In the genomic region with DNA sequence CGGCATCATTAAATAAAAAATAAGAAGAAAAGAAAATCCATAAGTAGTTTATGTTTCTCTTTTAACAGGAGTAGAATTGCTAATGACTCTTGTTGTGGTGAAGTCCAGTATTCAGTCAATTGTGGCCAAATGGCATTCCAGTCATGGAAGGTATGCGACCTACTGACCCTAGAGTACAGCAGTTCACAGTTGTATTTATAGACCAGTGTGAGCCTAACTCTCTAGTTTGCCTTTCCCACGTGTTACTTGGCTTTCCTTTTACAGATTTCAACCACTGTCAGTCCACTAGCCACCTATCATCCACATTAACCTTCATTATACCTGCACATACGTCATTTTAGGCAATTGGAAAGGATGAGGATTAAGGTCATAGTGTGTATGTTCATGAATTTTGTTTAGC, we compare ENCODE assay signal across 11 mouse cellular contexts.
DNase-seq lines count a peak whose midpoint lies in the region; ATAC-seq and TF ChIP-seq lines count a peak whose summit lies in the region.
"Had no signal": no experiment of that assay in that cellular context is flagged by ENCODE, and none has a peak within 500 bp of the region (broad histone marks: within the 10 kb centered on the region; RNA-seq: fewer than 3 reads in every experiment).

No protein-coding gene starts in this region.

- no peak overlapping the region for H3K4me2 ChIP-seq in hindbrain, embryonic 11.5 days (replicated peaks; ENCODE audit: low read depth, low read length)
- H3K4me2 ChIP-seq in hindbrain, embryonic 16.5 days (ENCODE audit: low read length), result no peak overlapping the region
- H3K4me2 ChIP-seq in heart, postnatal 0 days (ENCODE audit: low read depth, low read length), result no peak overlapping the region
- H3K4me2 ChIP-seq: hindbrain, embryonic 12.5 days had no signal

- WGBS in hindbrain, embryonic 11.5 days, result 37% methylated on average over 4 of the region's 4 CpGs
- WGBS in hindbrain, embryonic 16.5 days, result 52% methylated on average over 4 of the region's 4 CpGs
- WGBS in heart, postnatal 0 days, result 31% methylated on average over 4 of the region's 4 CpGs

- no peak overlapping the region for H3K27ac ChIP-seq in hindbrain, embryonic 11.5 days (ENCODE audit: low read depth, low read length)
- H3K27ac ChIP-seq in hindbrain, embryonic 16.5 days (ENCODE audit: low read depth, low read length), result no peak overlapping the region
- no peak overlapping the region for H3K27ac ChIP-seq in heart, postnatal 0 days (ENCODE audit: low read depth)
- H3K27ac ChIP-seq: hindbrain, embryonic 12.5 days had no signal

- H3K36me3 ChIP-seq in hindbrain, embryonic 11.5 days (ENCODE audit: control insufficient read depth, insufficient read depth, low read length), result no peaks in the 10 kb centered on the region
- no peaks in the 10 kb centered on the region for H3K36me3 ChIP-seq in hindbrain, embryonic 16.5 days (ENCODE audit: control insufficient read depth, insufficient read depth, low read length)
- no peaks in the 10 kb centered on the region for H3K36me3 ChIP-seq in heart, postnatal 0 days (replicated peaks; ENCODE audit: control insufficient read depth, insufficient read depth, low read length)
- H3K36me3 ChIP-seq: hindbrain, embryonic 12.5 days had no signal

- H3K9ac ChIP-seq in hindbrain, embryonic 11.5 days (ENCODE audit: low read depth, low read length), result no peak overlapping the region
- no peak overlapping the region for H3K9ac ChIP-seq in hindbrain, embryonic 16.5 days (ENCODE audit: low read depth, low read length)
- H3K9ac ChIP-seq in heart, postnatal 0 days (replicated peaks; ENCODE audit: low read depth, low read length), result no peak overlapping the region
- H3K9ac ChIP-seq: hindbrain, embryonic 12.5 days had no signal

- no peaks in the 10 kb centered on the region for H3K9me3 ChIP-seq in hindbrain, embryonic 11.5 days (ENCODE audit: control insufficient read depth, low read length)
- no peaks in the 10 kb centered on the region for H3K9me3 ChIP-seq in hindbrain, embryonic 16.5 days (ENCODE audit: control insufficient read depth, low read length)
- no peaks in the 10 kb centered on the region for H3K9me3 ChIP-seq in heart, postnatal 0 days (replicated peaks; ENCODE audit: control insufficient read depth, low read length)
- H3K9me3 ChIP-seq: hindbrain, embryonic 12.5 days had no signal

- no peak for TF ChIP-seq CTCF in heart, postnatal 0 days (IDR thresholded peaks at IDR 0.05; ENCODE audit: low read depth)

- H3K4me3 ChIP-seq in hindbrain, embryonic 11.5 days (ENCODE audit: low read depth, low read length), result no peak overlapping the region
- no peak overlapping the region for H3K4me3 ChIP-seq in hindbrain, embryonic 16.5 days (ENCODE audit: low read length)
- H3K4me3 ChIP-seq in heart, postnatal 0 days (ENCODE audit: low read depth, low read length), result no peak overlapping the region
- H3K4me3 ChIP-seq: hindbrain, embryonic 12.5 days had no signal

- TF ChIP-seq EP300 in heart, postnatal 0 days (IDR thresholded peaks at IDR 0.05; ENCODE audit: low read depth), result no peak

- intact Hi-C loops in left cerebral cortex, postnatal 4 days (cut with DNase I), result no loop called here

- H3K27me3 ChIP-seq in hindbrain, embryonic 11.5 days (ENCODE audit: control insufficient read depth, insufficient read depth, low read length), result no peaks in the 10 kb centered on the region
- no peaks in the 10 kb centered on the region for H3K27me3 ChIP-seq in hindbrain, embryonic 16.5 days (replicated peaks; ENCODE audit: control insufficient read depth, insufficient read depth, low read length)
- H3K27me3 ChIP-seq in heart, postnatal 0 days (ENCODE audit: control insufficient read depth, insufficient read depth, low read length), result no peaks in the 10 kb centered on the region
- H3K27me3 ChIP-seq: hindbrain, embryonic 12.5 days had no signal

- ATAC-seq in hindbrain, embryonic 11.5 days (ENCODE audit: low FRiP score), result no peak
- no peak for ATAC-seq in hindbrain, embryonic 16.5 days
- peak; percentile 76 for ATAC-seq in heart, postnatal 0 days (ENCODE audit: insufficient read depth, low read depth)

- DNase-seq in hindbrain, embryonic 11.5 days (ENCODE audit: low spot score), result peak; percentile 19
- peak; percentile 80 for DNase-seq in embryo, embryonic 10.5 days (ENCODE audit: low spot score)
- peak; percentile 63 for DNase-seq in heart, postnatal 0 days (ENCODE audit: low spot score)
- DNase-seq in kidney, postnatal 4 days, result peak; percentile 5 to 22
- no peak for DNase-seq in testis, postnatal 10 days (ENCODE audit: low spot score)
- DNase-seq in cerebellum, adult 11 months, result no peak
- no peak for DNase-seq in left cerebral cortex, postnatal 4 days
- DNase-seq: adrenal gland, postnatal 36 days; cerebellum, adult 8-10 months had no signal

- no peaks in the 10 kb centered on the region for H3K4me1 ChIP-seq in hindbrain, embryonic 11.5 days (replicated peaks; ENCODE audit: control insufficient read depth, insufficient read depth, low read length)
- no peaks in the 10 kb centered on the region for H3K4me1 ChIP-seq in hindbrain, embryonic 16.5 days (ENCODE audit: control insufficient read depth, insufficient read depth, low read depth, low read length)
- peaks cover 19% of the 10 kb centered on the region for H3K4me1 ChIP-seq in heart, postnatal 0 days (ENCODE audit: control insufficient read depth, insufficient read depth)
- H3K4me1 ChIP-seq: hindbrain, embryonic 12.5 days had no signal

Comparison
In these comparisons a context has a peak if more than half of its experiments do, and no peak if none do; other contexts are left out.
1. DNase-seq: peak in hindbrain, embryonic 11.5 days (single experiment), embryo, embryonic 10.5 days (single experiment), heart, postnatal 0 days (single experiment) and kidney, postnatal 4 days (2 of 2); none in testis, postnatal 10 days (single experiment), cerebellum, adult 11 months (single experiment) and left cerebral cortex, postnatal 4 days (single experiment).